Mouse (Mus musculus): Measurements from ENCODE around the gene Hivep3.

The Hivep3 gene

DNA sequence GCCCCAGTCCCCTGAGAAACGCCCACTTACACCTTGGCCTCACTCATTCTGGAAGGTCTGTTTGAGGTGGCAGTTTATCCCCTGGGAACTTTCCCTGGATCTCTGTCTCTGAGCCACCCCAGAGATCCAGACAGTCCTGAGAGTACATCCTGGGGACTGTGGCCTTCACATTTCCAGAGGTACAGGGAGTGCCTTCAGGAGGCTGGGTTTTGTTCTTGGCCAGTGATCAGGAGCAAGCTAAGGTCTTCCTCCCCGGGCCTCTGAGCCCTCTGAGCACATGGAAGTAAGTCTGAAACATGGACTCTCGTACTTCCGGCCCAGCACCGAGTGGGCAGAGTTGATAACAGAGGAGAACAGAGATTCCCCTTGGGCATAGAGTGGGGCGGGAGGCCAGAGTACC, 391.1 kb downstream of the Hivep3 start:
- no peak for DNase-seq

DNA sequence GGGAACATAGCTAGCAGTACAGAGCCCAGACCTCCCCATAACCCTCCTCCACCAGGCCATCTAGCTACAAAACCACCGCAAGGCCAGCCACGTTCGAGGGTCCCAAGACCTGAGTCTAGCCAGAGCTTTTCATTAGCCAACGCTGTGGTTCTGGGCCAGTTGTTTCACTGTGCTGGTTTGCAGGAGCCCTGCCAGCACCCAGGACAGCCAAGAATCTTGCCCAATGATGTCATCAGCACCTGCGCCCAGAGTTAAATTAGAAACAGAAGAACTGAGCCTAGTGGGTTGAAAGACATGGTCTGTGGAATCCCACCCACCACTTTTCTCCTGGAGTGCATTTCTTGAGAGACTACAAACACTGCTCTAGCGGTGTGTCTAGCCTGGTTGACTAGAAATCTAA, 392.5 kb downstream of the Hivep3 start:
- no peak for DNase-seq

DNA sequence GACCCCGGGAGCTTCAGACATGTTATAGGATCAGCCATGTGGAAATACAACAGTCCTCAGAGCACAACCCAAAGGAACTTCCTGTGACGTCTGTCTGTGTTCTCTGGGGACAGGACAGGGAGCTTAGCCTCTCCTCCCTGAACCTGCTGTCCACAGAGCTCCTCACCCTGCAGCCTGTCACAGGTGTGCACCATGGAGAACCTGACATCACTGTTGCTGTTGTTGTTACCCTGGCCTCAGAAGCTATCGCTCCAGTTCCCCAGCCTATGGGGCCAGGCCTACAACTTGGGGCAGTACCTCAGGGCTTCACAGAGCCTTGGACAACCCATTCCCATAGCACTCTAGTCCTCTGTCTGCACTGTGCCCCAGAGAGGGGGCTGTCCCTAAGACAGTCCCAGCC, 393.7 kb downstream of the Hivep3 start:
- DNase-seq = no peak

DNA sequence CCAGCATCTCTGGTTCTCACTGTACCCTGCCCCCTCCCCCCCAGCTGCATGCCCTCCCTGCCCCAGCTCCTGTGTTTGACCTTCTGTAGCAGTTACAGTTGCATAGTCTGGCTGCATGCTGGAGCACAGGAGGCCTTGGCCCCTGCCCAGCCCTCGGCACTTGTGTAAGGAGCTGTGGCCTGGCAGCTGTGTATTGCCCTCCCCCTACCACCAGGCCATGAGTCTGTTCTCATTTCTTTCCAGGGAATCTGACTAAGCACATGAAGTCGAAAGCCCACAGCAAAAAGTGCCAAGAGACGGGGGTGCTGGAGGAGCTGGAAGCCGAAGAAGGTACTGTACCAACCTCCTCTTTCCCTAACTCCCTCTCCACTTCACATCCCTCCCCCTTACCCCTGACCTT, 394.4 kb downstream of the Hivep3 start:
- no peak for DNase-seq

DNA sequence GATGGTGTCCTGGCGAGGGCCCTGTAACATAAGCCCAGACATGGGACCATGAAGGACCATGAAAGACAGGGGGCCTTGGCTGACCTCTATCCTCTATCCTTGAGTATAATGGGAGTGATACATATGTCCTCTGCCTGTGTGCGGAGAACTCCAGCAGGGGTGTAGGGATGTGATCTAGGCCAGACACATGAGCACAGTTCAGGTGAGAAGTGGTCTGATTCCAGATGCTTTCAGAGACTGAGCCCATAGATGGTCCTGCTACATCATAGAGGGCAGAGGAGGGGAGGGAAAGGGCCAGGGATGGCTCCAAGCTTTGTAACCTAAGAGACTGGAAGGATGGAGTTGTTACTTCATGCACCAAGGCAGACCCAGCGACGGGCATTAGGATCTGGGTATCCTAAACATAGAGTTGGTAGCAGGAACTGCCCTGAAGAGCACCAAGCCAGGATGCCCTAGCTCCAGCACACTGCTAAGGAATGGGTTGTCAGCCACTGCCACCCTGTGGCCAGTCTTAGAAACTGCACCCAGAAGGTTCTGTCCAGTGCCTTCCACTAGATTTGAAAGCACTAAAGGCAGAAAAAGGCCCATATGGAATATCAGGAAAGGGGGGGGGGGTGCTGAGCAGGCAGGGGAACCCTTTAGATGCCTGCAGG, 395.8 kb downstream of the Hivep3 start:
- peak; percentile 76 for DNase-seq

DNA sequence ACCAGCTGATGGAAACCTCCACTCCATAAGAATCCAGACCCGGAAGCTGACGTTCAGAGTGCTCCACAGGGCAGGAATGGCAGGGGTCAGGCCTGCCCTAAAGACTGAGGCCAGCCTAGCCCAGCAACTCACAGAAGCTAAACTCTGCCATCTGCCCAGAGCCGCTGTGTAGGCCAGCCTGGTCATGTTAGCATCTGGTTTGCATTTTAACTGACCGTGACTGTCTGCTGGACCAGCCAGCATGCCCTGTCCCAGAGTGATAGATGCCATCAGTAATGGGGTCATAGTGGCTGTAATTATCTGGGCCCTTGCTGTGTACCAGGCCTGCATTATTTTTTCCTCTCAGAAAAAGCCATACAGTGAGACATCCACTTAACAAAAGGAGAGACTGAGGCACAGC, 397.3 kb downstream of the Hivep3 start:
- no peak for DNase-seq

DNA sequence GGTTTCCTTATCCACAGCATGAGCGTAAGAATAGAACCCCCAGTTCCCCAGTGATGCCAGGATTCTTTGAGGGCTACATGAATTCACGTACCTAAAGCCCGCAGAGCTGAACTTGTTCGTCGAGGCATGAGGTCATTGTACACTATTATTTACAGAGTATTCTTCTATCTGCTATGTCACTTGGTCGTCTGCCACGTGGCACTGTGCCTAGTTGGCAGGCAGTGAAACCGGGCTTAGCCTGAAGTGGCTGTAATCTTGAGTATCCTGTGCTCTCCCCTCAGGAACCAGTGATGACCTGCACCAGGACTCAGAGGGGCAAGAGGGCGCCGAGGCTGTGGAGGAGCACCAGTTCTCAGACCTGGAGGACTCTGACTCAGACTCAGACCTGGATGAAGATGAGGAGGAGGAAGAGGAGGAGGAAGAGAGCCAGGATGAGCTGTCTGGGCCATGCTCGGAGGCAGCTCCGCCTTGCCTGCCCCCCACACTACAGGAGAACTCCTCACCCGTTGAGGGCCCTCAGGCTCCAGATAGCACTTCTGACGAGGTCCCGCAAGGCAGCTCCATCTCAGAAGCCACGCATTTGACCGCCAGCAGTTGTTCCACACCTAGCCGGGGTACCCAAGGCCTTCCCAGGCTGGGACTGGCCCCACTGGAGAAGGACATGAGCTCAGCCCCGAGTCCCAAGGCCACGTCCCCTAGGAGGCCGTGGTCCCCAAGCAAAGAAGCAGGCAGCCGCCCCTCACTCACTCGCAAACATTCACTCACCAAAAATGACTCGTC, 398.0 kb downstream of the Hivep3 start:
- peak; percentile 72 for DNase-seq

DNA sequence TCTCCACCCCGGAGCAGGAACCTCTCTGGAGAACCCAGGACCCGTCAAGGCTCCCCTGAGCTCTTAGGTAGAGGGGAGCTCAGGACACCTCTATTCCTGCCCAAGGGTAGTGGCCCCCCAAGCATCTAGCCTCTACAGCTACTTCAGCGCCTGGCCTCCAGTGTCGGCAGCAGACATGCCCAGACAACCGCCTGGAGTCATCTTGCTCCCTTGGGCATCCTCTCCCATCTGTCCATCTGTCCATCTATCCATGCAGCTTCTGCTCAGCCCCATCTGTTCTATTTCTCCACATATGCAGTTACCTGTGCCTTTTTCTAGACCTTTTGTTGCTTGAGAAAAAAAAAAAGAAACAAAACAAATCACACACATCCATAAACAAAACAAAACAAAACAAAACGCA, 400.6 kb downstream of the Hivep3 start:
- no peak for DNase-seq

DNA sequence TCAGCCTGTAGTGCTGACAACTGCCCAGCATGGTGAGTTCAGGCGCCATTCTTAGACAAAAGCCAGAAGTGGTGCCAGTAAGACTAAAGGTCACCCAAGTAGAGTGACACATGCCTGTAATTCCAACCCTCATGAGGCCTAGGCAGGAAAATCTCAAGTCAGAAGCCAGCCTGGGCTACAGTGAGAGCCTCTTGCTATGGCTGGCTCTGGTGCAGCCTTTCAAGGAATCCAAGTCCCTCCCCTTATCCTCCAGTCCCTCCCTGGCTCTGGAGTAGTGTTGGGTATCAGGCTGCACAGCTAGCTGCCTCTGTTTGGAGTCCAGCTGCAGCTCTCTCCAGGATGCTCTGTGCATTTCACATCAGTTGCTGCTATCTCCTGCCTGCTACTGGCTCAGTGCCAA, 408.2 kb downstream of the Hivep3 start:
- DNase-seq = no peak

DNA sequence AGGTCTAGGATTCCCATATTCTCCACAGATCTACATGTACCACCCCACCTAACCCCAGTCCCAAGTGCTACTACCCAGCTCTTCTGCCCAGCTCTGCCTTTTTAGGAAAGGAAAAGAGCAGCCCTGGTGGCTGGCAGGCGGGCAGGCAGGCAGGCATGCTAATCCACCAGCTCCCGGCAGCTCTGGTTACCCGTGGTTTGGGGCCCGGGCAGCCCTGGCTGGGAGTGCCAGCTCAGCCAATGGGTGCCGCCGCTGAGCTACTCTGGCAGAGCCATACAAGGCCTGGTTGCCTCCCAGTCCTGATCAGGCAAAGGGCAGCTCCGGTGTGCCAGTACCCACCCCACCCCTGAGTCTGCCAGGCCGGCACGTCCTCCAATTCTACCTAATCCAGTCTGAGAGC, 409.3 kb downstream of the Hivep3 start:
- DNase-seq = no peak

DNA sequence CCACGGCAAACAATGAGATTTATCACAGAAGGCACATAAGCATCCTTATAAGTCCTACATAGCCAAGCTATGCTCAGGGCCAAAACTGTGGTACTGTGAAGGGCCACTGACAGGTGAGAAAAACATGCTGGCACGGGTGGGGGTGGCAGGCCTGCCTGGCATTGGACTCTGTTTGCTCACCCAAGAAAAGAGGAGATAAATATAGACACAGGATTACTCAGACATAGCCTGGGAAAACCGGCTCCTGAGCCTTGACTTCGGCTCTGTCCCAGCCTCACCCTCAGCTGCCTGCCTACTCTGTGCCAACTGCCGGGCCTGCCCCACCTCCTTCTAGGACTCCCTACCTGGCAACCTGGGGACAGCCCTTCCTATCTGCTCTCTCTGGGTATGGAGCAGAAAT, 410.8 kb downstream of the Hivep3 start:
- peak; percentile 85 for DNase-seq

DNA sequence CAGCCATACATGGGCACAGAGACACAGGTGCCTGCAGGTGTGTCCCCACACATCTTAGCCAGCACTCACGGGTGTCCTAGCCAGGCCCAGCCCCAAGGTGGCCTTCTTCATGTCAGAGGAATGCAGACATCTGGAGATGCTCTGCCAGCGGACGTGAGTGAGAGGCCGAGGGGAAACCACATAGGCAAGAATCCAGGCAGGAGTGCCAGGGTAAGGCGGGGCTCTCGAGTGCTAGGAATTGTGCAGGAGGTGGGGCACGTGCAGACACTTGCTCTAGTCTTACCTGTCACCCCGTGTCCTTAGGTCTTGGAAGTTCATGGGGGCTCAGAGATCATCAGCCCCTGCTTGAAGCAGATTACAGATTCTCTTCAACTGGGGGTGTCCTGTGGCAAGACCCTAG, 412.3 kb downstream of the Hivep3 start:
- no peak for DNase-seq

DNA sequence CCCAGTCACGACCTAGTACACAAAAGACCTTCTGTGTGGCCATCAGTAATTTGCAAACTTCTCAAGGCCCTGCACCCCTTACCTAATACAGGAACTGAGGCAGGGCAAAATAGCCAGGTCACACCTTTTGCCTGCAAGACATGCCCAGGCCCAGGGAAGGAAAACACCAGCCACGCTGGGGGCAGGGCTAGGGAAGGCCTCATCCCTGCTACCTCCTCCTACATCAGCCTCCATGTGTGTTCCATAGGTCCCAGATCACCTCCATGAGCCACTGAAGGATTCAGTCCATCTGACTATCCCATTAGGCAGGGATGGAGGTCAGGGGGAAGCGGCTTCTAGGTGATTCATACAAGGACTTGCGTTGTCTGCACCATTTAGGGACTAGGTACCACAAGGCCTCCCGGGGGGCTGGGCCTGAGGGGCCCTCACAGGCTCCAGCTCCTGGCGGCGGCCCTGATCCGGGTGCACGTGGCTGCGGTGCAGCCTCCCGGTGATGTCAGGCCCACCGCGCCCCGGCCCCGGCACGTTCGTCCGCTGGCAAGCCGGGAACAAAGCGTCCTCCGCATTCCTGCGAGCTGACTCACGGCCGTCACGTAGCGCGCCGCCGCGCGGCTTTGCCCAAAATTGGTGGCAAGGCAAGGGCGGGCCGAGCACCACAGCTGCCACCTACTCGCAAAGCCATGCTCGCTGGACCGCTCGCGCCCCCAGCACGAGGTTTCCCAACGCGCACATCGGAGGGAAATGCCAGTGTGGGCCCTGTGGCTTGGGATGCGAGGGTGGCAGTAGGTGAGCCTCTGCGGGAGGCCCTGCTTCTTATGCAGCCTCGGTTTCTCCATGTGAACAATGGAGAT, 414.9 kb downstream of the Hivep3 start:
- DNase-seq = peak; percentile 33

DNA sequence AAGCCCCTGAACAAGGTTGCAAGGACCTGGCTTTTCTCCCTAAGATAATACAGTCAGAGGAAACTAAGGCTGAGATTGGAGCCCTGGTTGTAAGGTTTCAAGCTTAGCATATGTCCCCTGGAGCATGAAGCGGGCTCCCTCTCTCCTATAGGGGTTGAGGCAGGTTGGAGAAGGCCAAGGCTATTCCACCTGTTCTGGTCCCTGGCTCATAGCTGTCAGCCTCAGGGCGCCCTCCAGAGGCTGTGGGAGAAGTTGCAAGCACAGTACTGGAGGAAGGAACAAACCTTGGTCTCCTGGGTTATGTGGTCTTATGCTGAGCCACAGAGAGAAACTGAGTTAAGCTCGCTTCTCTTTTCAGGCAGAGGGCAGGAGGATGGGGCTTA, 415.5 kb downstream of the Hivep3 start:
- DNase-seq = peak; percentile 36

DNA sequence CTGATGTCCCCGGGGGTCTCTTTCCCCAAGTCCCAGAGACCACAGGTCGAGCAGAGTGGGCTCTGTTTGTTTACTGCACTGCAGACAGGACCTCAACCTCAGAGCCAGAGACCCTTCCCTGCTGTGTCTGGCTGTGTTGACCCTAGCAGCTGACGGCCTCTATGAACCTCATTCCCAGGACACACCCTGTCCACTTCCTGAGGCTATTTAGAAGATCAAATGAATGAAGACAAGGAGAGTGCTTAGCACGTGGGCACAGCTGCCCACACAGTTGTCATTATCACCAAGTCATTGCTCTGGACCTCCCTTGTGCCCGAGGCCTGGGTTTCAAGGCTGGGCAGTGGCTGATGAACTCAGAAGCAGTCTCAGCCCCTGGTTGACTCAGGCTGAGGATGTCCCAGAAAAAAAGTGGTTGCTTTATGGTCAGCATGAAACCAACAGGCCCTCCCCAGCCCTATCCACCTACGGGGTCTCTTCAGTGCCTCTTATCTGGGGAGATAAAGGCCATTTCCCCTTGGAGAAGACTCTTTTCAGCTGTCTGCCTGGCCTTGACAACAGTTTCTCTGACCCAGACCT, 416.8 kb downstream of the Hivep3 start:
- DNase-seq = no peak

DNA sequence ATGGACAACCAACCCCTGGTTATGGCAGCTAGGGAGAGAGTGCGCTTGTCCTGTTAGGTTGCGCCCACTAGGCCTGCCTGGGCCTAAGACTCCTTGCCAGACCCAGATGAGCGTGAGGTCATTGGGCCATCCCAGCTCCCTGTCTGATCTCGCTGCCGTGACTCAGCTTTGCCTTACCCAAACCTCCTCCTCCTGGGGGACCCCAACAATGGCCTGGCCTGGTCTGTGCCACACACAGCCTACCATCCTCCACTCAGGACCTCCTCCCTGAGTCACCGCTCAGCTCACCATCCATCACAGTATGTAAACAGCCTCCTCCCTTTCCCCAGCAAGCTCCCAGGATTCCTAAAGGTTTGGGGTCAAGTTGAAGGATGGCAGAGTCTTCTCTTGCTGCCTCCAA, 418.3 kb downstream of the Hivep3 start:
- no peak for DNase-seq

DNA sequence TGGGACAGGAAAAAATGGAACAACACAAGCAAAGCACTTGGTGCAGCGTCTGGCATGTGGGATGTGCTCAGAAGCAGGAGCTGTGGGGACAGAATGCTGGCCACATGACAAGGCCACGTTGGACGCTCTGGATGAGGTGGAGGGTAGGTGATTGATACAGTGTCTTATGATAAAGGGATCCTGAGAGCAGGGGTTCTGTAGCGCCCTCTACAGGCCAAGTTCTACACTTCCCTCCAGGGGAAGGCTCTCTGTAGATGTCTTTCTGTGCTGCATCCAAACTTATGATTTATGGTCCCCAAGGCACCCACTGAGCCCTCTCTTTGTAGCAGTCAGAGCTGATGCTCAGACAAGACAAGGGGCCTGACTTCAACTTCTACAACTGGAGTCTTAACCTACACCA, 419.1 kb downstream of the Hivep3 start:
- no peak for DNase-seq

DNA sequence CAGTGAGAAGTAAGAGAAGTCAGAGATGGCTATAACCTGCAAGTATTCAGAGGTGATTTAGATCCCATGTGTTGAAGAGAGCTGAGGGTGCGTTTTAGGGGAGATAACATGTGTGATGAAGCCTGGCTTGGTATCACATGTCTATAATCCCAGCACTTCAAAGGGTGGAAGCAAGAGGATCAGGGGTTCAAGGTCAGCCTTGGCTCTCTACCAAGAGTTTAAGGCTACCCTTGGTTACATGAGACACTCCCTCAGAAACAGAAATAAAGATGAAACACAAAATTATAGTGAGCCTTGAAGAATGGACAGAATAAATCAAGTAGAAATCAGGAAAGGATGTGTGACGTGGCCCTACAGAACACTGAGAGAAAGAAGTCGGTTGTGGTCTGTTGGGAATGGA, 420.2 kb downstream of the Hivep3 start:
- DNase-seq = no peak

DNA sequence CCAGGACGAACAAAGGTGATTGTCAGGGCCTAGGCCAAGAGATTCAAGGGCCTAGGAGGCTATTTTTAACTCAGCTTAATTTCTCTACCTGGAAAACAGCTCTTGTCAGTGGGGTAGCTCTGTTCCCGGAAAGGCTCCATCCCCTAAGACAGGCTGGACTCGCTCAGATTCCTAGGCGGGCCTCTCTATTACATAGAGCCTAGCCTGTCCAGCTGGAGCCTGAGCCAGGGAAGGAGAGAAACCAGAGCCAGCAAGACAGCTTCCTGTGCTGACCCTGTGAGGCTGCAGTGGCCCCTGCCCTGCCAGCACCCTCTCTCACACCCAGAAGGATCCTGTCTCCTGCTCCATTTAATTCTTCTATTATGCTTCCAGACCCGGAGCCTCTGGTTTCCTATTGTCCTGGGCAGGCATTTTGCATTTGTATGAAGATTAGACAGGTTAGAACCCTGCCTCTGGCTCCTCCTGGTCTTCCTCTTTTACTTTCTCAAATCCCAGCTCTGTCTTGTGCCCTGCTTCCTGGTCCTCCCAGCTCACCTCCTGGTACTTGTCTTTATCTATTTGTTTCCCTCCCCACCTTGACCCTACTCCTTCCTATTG, 425.2 kb downstream of the Hivep3 start:
- no peak for DNase-seq

DNA sequence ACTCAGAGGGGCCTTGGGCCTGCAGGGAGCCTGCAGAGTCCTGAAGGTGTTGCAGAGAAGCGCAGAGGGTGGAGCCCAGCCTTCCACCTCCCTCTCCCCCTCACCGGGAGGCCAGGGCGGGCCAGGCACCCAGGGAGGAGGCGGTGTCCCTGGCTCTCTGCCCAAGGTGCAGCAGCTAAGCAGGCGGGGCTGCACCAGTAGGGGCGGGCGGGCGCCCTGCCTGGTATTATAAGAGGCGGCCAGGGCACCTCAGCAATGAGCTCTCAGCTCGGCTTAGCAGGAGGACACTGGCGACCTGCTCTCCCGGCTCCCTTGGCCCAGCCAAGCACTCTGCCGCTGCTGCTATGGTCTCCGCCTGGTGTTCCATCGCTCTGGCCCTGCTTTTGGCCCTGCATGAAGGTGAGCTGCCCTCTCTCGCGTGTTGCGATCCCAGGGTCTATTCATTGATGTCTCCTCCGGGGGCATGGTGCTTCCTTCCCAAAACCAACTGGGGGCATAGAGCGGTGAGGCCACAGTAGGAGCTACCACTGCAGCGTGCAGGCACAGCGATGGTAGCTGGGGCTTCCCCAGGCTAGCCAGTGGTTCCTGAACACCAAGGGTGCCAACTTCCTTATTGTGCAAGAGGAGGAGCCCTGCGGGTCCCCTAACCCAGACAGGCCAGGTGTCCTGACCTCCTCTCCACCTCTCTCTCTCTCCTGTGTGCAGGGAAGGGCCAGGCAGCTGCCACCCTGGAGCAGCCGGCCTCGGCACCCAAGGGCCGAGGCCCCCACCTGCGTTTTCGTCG, 427.8 kb downstream of the Hivep3 start, which contains the start of gene Edn2:
Edn2 (plus strand) TSS at position 41 of the 784 bp plus-strand sequence.
- no peak for DNase-seq

DNA sequence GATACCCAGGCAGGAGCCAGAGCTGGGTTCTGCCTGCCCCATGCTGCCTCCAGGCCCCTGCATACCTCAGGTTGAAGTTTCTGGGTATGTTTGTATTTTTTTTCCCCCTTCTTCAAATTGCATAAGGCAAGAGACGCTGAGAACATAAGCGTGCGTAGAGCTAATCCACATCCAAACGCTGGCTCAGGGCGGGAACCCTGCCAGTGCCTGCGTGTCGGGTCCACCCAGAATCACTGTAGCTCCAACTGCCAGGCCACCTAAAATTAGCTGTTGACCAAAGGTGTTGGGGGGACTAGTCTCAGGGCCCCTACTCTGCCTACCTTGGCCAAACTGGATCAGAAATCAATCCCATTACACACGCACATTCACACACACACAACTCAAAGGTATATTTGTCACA, 429.0 kb downstream of the Hivep3 start:
- no peak for DNase-seq

DNA sequence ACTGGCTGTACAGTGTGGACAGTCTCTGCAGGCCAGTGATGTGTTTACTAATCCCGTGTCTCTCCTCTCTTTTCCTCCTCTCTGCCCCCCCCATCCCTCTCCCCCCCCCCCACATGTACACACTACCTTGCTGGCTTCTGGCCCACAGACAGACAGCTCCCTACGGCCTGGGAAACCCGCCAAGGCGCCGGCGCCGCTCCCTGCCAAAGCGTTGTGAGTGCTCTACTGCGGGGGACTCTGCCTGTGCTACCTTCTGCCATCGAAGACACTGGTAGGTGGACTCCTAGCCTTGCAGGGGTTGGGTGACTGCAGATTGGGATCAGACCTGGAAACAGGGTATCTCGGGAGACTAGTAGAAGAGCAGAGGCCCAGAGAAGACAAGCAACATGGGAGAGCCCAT, 429.7 kb downstream of the Hivep3 start:
- DNase-seq = peak; percentile 90
